Mouse (Mus musculus) inflammation-experienced regulatory T-cells, adult 6 months (primary cell): ENCODE measurements around the gene Grid2ip. TPM values are rescaled to one million over a fixed set of nuclear protein-coding genes. Genes with fewer than 3 reads are reported as not detected.

Experiments used
- ATAC-seq: one replicate; pipeline ENCODE4 v1.8.0; 2017
- polyA plus RNA-seq, 3 experiments: library from polyadenylated mRNA; unstranded; fragments of 100-300 nt; shearing (Covaris generic); gene quantifications; one replicate each; pipeline ENCODE4 v1.2.1; 2017

The Grid2ip gene
- polyA plus RNA-seq, 3 experiments from 2014 or later: not detected

- no peak for ATAC-seq
These were observed 64.3 kb downstream of the Grid2ip start for GRCm38 (mm10) chr5:143421484-143421883.

- ATAC-seq: no peak
These were observed 65.9 kb downstream of the Grid2ip start for GRCm38 (mm10) chr5:143422990-143423389.

- peak; percentile 87 for ATAC-seq
These were observed 66.9 kb downstream of the Grid2ip start for GRCm38 (mm10) chr5:143423899-143424519.

- peak; percentile 74 for ATAC-seq
These were observed 77.3 kb downstream of the Grid2ip start for GRCm38 (mm10) chr5:143434421-143434820.

- no peak for ATAC-seq
These were observed 84.2 kb downstream of the Grid2ip start for GRCm38 (mm10) chr5:143441298-143441697.

- no peak for ATAC-seq
These were observed 84.6 kb downstream of the Grid2ip start for GRCm38 (mm10) chr5:143441753-143442152.

Other genes starting within 250 kb of the Grid2ip start
- gene Rnf216, start 244.3 kb upstream of the Grid2ip start, polyA plus RNA-seq: 10 to 100 TPM; 31.4 to 41.7 (median 32.2) TPM
- under 1 TPM in 1 of 3 experiments, not detected in 2; 0.12 TPM for gene Olfr718-ps1, start 209.8 kb upstream of the Grid2ip start, polyA plus RNA-seq
- 10 to 100 TPM in 1 of 3 experiments, 1 to 10 TPM in 2; 7.2 to 11.8 (median 7.7) TPM for gene Rbak, start 176.6 kb upstream of the Grid2ip start, polyA plus RNA-seq
- not detected for gene Spdye4b, start 176.3 kb upstream of the Grid2ip start, polyA plus RNA-seq
- not detected for gene Spdye4a, start 130.4 kb upstream of the Grid2ip start, polyA plus RNA-seq
- 1 to 10 TPM; 3.9 to 5.7 (median 4.6) TPM for gene Zfp12, start 122.2 kb upstream of the Grid2ip start, polyA plus RNA-seq
- under 1 TPM; 0.16 to 0.40 (median 0.34) TPM for gene Zfp316, start 87.3 kb upstream of the Grid2ip start, polyA plus RNA-seq
- gene Zfp853, start 63.7 kb upstream of the Grid2ip start, polyA plus RNA-seq: not detected
- gene E130309D02Rik, start 42.0 kb upstream of the Grid2ip start, polyA plus RNA-seq: 1 to 10 TPM; 5.4 to 6.2 (median 5.6) TPM
- 10 to 100 TPM; 52.1 to 67.4 (median 67.2) TPM for gene Zdhhc4, start 28.1 kb upstream of the Grid2ip start, polyA plus RNA-seq
- 100 to 1,000 TPM in 1 of 3 experiments, 10 to 100 TPM in 2; 76.8 to 100 (median 78.4) TPM for gene Kdelr2, start 46.5 kb downstream of the Grid2ip start, polyA plus RNA-seq
- gene Daglb, start 107.2 kb downstream of the Grid2ip start, polyA plus RNA-seq: 10 to 100 TPM in 2 of 3 experiments, 1 to 10 TPM in 1; 9.5 to 13.0 (median 12.7) TPM
- gene Rac1, start 170.7 kb downstream of the Grid2ip start, polyA plus RNA-seq: 10 to 100 TPM; 57.1 to 67.7 (median 60.8) TPM